Mouse (Mus musculus): ENCODE data around the gene Hdhd3.

Gene Hdhd3

DNA sequence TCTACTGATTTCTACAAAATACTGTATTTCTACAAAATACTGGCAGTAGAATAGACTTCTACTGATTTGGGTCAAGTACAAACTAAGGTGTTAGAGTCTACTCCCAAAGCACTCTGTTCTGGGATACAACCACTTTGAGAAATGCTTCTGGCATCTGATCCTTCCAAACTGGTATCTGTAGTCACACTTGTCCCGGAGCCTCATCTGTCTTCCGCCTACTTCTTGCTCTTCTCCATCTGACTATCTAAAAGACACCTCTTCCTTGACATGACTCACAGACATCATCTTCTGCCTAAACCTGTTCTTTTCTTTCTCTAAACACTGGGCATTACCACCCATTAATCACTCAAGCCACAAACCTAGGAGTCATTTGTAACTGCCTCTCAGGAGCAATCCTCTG, 31.2 kb downstream of the Hdhd3 start:
- no peak for DNase-seq

DNA sequence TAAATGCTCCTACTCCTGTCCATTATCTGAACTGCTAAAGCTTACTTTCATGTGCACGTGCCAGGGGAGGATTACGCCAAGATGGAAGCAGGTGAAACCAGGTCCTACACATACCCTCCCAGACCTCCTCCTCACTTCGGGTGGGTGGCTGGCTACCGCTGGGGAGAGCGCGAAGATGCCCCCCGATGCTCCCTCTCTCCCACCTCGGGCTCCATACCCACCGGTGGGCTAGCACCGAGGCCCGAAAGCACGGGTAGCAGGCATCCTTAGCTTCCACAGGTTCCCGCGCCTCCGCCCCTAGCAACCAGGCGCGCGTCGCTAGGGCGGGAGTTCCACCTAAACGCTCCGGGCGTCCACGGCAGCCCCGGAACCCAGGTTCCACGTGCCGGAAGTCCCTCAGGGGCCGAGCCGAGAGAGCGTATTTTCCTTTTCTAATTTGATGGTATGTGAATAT, 32.6 kb downstream of the Hdhd3 start, which contains the start of gene Wdr31:
TSS of gene Wdr31 (minus strand) at position 299 of the 454 bp plus-strand sequence.
- peak; percentile 78 for DNase-seq

DNA sequence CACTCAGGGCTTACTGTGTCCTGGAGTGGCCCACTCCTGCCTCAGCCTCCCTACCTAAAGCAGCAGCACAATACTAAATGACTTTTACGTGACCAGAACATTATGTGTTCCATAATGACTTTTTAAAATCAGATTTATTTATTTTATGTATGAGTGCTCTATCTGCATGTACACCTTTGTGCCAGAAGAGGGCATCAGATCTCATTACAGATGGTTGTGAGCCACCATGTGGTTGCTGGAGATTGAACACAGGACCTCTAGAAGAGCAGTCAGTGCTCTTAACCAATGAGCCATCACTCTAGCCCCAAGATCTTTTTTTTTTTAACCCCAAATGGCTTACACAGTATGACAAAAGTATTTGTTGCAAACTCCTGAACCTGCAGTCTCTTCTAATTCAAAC, 35.1 kb downstream of the Hdhd3 start:
- DNase-seq = no peak

DNA sequence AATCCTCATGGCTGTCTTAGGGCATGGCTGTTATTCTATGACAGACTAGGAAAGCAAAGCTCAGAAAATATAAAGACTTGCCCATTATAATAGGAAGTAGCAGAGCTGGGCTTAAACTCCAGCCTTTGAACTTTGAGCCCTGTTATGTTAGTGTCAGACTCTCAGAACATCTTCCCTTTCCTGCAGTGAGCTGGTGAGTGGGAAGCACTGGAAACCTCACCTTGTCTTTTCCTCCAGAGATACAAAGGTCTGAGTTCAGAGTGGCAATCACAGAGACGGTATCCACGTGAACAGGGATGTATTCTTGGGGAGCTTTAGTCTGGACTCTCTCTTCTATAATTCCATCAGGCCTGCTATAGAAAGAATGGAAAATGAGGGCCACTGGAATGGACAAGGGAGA, 40.1 kb downstream of the Hdhd3 start:
- no peak for DNase-seq

DNA sequence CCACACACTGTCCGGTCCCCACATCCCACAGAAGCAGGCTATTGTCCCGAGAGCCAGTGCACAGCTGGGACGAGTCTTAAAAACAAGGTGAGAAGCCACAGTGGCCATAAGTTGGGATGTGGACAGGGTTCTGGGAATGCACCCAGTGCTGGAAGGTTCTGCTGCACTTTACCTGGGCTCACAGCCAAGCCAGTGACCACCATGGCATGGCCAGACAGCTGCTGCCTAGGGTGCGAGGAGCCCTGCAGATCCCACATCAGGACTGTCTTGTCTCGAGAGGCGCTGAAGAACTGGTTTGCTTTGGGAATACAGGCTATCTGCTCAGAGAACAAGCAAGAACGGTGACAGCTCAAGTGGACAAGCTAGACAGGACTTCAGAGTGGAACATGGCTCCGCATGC, 42.9 kb downstream of the Hdhd3 start:
- DNase-seq = no peak

DNA sequence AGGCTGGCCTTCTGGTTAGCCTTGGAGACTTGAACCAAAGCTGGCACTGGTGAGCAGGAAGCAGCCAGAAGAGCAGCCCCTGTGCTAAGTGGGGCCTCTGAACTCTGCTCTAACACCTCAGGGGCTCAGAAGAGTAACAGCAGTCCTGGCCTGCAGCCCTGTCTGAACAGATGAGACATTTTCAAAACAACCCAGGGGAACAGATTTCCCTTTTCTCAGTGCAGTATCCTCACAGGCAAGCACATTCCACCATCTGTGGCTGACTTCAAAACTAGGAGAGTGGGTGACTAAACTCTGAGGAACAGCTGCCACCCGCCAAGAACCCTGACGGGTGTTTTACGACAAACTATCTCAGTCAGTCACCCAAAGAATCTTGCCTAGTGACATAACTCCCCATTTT, 44.2 kb downstream of the Hdhd3 start:
- DNase-seq = no peak

DNA sequence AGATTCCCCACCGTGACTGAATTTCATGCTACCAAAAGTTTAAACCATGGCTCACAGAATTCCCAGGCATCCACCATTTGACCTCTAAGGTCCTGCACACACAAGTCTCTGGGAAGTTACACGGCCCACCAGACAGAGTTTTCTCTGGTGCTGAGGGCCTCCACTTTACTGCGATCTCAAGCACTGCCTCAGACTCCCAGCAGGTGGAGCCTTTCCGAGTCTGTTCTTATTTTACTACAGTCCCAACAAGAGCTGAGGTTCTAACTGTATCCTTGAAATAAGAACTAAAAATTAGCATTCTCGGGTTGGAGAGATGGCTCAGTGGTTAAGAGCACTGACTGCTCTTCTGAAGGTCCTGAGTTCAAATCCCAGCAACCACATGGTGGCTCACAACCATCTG, 48.3 kb downstream of the Hdhd3 start:
- DNase-seq = peak; percentile 43

All from cerebellum, adult 9-10 months (tissue).